Mouse (Mus musculus): ENCODE data around the gene Mss51. TPM values are rescaled to one million over a fixed set of nuclear protein-coding genes. Genes with fewer than 3 reads are reported as not detected.

Gene Mss51
- total RNA-seq (2021), result 0.74 and 1.1 TPM in 2 replicates
- long read RNA-seq, experiment 1, result 0 reads
- long read RNA-seq, experiment 2, result 0 reads

DNA sequence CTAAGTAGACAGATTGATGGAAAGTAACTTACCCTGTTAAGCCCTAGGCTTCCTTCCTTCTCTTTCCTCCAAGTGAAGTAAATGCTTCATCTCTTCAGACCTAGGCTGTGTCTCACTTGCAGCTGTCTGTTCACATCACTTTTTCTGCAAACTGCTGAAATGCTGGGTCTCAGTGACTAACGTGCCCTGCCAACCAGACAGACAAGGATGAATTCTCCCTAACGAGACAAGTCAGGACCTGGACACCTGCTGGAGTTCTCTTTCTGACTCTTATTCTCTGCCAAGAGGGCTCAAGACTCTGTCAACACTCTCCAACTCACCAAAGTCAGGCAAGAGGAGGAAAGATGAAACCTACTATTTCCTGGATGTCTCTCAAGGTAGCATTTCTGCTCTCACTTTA lies at the start of gene Mss51:
TSS of gene Mss51 (minus strand) at position 299 of the 400 bp plus-strand sequence.
- DNase-seq, result no peak

DNA sequence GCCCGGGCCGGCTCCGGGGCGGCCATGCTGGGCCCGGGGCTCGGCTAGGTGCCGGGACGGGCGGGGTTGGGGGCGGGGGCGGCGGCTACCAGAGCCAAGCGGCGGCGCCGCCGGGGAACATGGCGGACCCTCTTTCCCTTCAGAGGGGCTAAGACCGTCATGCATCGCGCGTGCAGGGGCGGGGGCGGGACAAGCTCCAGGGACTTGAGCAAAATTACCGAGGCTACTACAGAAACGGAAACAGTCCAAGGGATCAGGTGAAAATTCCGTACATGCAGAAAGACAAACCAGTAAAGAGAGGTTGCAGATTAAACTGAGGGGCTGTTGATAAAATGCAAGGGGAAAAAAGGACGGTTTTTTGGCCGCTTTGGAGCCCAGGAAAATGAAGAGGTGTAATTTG lies 49.7 kb upstream of the Mss51 start, which contains the start of gene Ppp3cb:
TSS of gene Ppp3cb (minus strand) at position 159 of the 400 bp plus-strand sequence.
- DNase-seq, result peak; percentile 91

DNA sequence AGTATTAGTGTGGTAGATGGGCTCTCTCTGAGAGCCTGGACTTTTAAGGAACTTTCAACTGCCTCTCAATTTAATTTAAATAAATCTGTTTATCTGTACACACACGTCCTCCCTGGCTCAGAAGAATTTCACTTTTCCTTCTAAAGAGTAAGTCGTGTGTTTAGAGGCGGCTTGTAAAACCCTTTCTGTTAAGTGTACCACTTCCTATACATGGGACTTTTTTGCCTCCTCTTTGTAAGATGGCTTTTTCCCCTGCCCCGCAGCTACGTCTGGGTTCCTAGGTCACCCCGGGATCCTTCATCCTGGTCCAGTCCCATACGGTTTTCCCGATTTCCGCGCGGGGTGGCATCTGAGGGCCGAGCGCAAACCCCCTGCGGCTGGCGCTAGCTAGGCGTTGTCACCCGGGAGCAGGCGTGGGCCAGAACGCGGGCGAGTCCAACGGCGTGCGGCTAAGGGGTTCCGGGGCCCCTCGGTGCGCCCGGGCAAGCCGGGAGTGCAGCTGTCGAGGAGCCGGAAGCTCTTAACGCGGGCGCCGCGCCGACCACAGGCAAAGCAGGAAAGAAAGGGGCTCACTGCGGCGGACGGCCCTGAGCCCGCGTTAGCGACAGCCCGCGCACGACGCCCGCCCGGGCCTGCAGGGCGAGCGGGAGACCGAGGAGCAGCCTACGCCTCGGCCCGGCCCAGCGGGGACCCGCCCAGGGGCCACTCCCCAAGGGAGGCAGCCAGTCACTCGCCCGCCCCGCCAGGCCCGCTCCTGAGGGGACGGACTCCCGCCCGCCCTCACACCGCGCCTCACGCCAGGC lies 49.0 kb upstream of the Mss51 start:
- DNase-seq, result peak; percentile 98

DNA sequence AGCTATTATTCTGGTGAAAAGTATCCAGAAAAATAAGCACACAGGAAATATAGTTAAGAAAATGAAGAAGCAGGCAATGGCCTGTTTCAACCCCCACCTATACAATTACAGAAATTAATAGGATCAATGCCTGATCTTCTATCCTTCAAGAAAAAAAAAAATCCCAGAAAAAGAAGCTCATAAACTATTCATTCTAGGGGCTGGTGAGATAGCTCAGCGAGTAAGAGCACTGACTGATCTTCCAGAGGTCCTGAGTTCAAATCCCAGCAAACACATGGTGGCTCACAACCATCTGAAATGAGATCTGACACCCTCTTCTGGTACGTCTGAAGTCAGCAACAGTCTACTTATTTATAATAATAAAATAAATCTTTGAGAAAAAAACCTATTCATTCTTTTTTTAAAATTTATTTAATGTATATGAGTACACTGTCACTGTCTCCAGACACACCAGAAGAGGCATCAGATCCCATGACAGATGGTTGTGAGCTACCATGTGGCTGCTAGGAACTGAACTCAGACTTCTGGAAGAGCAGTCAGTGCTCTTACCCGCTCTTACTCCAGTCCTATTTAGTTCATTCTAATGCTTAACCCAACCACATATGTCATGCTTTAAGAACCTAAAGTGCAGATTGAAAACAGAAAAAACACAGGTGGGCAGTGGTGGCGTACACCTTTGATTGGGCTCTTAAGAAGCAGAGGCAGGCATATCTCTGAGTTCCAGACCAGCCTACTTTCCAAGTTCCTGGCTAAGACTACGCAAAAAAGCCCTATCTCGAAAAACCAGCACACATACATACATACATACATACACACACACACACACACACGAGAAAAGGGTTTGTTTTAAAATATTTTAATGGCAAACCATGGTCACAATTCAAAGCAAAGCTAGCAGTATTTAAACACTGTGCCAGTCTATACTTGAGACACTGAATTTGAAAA lies 48.0 kb upstream of the Mss51 start:
- DNase-seq, result no peak

DNA sequence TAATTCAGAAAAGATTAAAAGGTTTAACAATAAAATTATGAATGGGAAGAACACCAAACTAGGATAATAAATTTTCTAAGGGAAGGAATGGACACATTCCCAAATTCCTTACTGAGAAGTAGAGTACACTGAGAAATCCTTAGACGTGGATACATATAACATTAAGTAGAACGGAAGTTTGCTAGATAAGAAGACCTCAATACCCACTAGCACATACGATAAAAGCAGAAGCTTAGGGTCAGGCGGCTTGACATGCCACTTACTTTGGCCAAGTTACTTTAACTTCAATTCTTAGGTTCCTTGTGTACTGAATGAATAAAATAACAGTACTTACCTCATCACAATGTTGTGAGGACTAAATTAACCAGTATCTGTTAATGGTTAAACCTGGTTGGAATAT lies 32.9 kb upstream of the Mss51 start:
- DNase-seq, result no peak

DNA sequence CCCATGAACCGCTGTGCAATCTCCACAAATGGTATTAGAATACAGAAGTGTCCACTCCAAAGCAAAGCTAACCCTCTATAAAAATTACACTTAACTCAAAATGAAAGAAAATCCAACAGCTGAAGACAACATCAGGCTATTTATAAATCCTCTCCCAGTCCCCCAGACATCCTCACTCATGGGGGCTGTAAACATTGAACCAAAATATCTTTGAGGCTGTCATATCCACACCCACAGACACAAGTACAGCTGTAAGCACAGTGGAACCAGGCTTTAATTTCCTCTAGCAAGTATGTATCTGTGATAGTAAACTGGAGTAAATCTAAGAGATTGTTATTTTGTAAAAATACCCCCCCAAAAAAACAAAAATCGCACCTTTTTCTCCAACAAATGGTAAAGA lies 23.5 kb upstream of the Mss51 start:
- DNase-seq, result no peak

DNA sequence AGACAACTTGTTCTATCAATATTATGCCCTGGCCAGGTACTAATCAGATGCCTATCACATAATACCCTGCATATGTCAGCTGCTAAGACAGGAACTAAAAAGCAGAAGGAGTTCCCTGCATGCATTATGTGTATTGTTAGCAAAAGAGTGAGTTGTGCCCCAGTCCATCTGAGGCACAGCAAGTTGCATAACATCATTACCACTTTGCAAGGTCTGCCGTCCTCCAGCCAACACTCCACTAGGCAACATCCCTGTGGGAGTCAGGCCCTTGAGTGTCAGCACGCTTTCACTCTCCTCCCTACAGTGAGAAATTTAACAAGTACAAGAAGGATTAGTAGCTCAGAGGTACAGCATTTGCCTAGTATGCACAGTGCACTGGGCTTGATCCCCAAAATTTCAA lies 11.7 kb upstream of the Mss51 start:
- peak; percentile 16 for DNase-seq

DNA sequence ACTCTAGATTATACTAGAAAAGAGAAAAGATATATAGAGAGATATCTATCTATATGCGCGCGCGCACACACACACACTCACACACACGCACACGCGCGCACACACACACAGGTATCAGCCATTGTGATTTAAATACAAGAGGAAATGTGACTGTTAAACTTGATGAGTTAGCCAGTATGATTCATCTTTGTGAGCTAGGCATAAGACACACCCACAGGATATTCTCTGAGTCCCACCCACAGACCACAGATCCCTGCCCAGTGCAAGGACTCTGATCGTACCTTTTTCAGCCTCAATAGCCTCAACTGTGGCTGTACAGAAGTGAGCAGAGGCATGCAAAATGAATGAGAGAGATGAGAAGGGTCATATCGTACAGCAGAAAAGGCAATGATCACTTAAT lies 6.3 kb upstream of the Mss51 start:
- DNase-seq, result no peak

DNA sequence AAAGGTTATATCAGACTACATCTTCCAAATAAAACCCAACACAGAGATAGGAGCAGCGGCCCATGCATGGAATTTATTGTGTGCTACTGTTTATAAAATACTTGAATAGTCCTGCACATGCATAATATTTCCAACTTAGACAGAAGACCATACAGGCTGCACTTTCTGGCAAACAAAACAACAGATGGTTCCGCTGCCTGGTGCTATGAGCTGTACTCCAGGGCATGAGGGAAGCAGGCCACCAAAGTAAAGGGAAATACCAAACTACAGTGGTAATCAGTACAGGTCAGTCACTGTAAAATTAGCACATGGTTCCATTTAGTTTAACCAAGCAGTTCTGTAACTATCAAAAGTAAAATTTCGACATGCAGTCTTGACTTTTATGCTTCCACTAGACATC lies 3.3 kb upstream of the Mss51 start:
- no peak for DNase-seq

DNA sequence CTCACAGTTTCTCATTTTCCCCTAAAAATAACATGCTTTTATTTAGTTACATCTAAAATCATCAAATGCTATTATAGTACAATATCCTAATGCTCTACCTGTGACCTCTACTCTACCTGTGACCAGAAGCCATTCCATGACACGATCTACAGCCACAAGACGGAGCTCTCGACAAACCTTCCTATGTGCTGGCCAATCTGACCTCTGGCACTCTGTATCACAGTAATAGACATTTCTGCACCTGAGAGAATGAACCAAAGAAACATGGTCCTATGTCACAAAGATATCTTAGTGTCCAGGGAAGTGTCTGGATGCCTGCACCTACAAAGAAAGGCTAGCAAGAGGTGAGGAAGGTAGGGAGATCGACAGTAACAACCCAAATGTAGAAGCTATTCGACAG lies 10.7 kb downstream of the Mss51 start:
- DNase-seq, result no peak

DNA sequence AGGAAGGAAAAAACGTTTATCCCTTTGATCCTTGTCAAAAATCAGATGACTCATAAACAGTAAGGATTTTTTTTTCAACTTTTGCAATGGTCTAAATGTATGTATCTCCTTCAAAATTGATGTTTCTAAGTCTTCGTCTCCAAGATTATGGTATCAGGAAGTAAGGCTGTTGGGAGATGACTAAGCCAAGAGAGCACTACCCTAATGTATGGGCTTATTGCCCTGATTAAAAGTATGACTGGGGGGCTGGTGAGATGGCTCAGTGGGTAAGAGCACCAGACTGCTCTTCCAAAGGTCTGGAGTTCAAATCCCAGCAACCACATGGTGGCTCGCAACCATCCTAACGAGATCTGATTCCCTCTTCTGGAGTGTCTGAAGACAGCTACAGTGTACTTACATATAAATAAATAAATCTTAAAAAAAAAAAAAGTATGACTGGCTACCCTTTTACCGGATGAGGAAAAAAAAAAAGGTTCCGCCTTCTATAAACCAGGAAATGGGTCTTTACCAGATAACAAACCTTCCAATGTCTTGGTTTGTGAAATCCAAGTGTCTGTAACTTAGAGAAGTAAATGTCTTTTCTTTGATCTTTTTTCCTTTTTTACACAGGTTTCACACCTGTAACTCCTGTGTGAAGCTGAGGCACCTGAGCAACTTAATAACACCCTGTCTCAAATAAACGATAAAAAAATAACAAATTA lies 14.5 kb downstream of the Mss51 start:
- no peak for DNase-seq

DNA sequence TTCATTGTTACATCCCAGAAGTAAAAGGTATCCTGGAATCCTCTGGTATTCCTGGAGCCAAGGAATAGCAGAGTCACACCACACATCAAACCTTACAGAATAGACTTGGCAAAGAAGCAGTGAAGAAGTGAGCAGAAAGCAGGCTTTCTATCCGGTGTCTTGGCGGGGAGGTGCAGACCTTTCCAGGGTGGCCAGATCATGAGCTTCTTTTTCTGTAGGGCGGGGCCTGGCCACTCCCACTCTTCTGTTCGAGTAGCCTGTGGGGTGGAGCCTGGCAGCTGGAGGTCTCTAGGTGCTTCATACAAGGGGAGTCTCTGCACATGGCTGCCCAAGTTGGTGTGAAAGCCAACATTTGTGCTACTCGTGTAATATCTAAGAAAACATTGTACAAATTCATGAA lies 15.5 kb downstream of the Mss51 start:
- peak; percentile 32 for DNase-seq

DNA sequence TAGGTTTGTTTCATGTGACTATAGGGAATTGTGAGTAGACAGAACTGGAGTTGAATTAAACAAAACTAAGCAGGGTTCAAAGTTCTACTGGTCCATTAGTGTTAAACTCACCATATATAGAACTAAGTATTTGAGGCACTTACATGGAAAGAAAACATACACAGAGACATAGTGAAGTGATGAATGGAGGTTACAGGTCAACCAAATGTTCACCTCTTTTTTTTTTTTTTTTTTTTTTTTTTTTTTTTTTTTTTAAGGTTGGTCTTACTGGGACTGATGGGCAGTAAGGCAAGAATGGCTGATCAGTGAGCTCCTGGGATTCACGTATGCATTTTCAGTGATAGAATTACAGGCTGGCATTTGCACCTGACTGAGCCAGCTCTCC lies 16.5 kb downstream of the Mss51 start:
- DNase-seq, result no peak

DNA sequence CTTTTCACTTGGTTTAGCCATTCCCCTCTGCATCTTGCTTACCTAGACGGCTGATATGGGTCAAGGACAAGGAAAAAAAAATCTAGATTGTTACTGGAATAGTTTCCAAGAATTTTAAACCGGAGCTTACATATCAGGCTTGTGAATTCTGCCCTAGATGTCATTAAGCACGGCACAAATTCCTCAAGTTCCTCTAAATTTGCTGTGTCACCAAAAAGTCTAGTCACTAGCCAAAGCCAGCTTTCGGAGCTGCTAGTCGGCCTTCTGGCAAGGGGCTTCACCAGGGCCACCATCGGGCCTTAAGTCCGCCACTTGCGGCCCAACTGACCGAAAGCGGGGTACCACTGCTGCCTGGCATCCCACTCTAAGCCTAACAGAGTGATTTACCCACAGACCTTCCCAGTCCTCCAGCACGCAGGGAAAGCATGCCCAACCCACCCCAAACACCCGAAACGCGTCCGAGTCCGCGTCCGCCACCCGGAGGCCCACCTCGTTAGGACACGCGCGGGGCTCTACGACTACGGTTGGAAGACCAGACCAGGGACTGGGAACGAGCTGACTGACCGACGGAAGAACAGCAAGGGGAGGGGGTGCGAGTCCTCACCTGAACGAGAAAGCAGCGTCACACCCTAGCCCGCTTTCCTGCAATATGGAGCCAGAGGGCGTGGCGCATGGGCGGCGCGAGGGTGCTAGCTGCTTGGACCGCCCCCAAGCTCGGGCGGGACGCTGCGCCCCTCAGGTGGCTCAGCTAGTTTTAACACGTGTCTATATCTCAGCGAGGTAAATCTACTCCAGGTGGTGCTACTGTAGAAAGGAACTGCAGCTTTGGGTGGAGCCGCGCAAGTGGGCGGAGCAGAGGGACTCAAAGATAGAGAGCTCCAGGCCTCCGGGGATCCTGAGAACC lies 17.2 kb downstream of the Mss51 start, which contains the start of gene Anxa7:
TSS of gene Anxa7 (minus strand) at position 843 of the 904 bp plus-strand sequence.
- peak; percentile 81 for DNase-seq

DNA sequence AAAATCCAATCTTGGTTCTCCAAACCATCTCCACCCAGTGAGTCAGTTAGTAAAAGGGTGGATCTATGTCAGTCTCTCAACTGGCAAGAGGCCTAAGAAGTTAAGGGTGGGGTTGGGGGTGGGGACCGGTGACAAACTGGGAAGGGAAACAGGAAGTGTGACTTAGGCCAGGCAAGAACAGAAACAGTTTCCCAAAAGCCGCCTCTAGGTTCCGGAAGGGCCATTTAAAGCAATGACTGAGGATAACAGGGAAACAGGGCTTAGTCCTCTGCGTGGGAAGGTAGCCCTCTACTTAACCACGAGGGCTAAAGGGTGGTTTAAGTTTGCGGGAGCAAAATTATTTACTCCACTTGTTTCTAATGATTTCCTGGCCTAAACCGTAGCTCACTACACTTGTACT lies 17.9 kb downstream of the Mss51 start:
- peak; percentile 66 for DNase-seq

DNA sequence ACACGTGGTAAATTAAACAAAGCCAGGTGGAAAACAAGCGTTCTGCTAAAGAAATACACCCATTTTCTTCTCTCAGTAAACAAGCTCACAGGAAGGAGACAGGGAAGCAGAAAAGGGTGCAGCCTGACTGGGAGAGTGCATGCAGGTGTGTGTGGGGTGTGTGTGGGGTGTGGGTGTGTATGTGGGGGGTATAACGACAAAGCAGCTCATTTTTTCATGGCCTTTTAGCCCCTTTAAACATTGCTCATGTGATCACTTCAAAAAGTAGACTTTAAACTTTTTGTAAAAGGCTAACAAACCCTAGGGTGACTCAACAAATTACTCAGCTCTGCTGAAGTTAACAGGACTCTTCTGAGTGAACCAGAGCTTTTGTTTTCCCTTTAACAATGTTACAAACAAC lies 18.3 kb downstream of the Mss51 start:
- no peak for DNase-seq

DNA sequence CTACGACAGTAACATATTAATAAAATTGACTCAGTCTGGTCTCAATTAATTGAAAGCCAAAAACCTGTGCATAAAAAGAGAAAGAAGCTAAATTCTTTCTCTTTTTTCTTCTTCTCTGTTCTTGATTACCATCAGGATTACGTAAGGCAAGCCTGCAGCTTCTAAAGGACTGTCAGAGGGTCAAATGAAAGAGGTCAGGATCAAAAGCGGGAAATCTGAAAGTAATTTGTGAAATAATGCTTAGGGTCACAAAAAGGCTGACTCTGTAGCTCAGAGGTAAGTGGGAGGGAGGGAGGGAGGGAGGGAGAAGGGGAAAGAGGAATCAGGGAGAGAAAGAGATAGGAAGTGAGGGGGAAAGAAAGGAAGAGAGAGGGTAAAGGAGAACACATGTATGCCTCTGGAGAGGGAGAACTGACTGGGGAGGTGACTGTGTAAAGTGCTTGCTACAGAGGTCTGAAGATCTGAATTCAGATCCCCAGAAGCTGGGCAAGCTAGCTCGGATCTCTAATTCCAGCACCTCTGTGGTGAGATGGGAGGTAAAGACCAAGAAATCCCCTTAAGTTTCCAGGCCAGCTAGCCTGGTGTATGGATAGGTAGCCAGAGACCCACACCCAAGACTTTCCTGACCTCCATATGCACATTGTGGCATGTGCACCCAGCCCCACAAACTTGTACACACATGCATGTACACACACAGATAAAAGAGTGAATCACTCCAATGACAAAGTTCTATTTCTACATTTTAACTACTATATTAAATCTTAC lies 19.3 kb downstream of the Mss51 start:
- no peak for DNase-seq

DNA sequence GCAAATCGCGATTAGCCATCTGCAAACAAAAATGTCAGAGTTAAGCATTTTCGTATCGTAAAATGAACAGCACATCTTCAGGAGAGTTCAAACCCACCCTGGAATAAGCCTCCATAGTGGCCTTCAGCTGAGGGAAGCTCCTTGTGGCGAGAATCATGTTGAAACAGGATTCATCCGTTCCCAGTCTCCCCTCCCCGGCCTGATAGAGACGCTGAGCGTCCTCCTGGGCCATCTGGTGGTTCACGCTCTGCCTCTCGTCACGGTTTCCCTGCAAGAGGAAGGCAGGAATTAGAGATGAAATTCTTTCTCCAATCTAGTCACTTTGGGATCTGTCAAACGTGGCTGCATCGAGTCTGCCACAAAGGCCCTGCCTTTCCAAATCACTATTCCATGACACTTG lies 36.5 kb downstream of the Mss51 start:
- DNase-seq, result no peak

DNA sequence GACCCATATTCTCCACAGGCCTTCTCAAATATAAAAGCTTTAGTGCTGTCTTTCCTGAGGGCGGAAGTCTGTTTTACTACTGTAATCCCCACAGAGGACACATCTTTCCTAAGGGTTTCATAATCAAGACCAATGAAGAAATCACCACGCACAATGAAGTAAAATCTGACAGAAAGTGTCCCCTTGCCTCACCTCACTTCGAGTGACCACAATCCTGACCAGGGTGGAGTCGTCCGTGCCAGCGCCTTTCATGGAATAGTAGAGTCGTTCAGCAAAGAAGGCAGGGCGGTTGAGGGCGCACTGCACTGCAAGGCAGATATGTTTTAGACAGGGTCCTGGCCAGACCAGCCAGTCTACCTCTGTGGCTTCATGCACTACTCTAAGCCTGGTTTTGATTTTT lies 38.3 kb downstream of the Mss51 start:
- no peak for DNase-seq

DNA sequence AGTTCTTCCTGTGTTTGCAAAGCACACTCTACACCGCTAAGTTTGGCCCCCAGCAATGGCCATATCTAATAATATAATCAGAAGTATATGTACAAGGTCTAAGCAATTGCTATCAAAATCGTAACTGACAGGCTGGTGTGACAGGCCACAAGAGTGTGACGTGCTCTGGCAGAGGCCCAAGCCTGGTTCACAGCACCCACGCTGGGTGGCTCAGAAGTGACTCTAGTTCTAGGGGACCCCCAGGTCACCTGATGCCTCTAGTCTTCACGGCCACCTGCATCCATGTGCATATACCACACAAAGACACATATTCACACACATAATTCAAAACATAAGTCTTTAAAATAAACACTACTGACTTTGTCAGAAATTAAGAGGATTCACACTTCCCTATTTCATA lies 43.8 kb downstream of the Mss51 start:
- DNase-seq, result no peak

Measured in adrenal gland, postnatal 14 days (tissue).